Mouse (Mus musculus) liver, embryonic 11.5 days (tissue): ENCODE results near the gene Sorcs2. TPM values are rescaled to one million over a fixed set of nuclear protein-coding genes. Genes with fewer than 3 reads are reported as not detected.

ENCODE experiments used
- ATAC-seq: fragments of 200-750 bp; cut with Nextera tagmentation; replicated peaks from 2 replicates; pipeline ENCODE4 v1.8.0; 2017; ENCODE audit warnings: moderate number of reproducible peaks, mild to moderate bottlenecking, moderate TSS enrichment, moderate library complexity; ENCODE audit not compliant: low FRiP score
- DNase-seq: peaks from one replicate; pipeline ENCODE4 v3.0.0-alpha.2; 2017; ENCODE audit warnings: low spot score
- H3K27ac ChIP-seq: fragments of 300-500 bp; sonication (generic); 2 replicates; pipeline ENCODE4 v1.5.1; 2014; ENCODE audit warnings: mild to moderate bottlenecking, low read depth, low read length, control low read depth
- H3K27me3 ChIP-seq: fragments of 300-500 bp; sonication (generic); replicated peaks from 2 replicates; pipeline ENCODE4 v1.6.1; 2014; ENCODE audit warnings: low read length, mixed read lengths; ENCODE audit not compliant: control insufficient read depth, insufficient read depth
- H3K36me3 ChIP-seq: fragments of 300-500 bp; sonication (generic); 2 replicates; pipeline ENCODE4 v1.6.1; 2014; ENCODE audit warnings: mild to moderate bottlenecking, low read length, moderate library complexity, mixed read lengths; ENCODE audit not compliant: control insufficient read depth, insufficient read depth
- H3K4me1 ChIP-seq: fragments of 300-500 bp; sonication (generic); replicated peaks from 2 replicates; pipeline ENCODE4 v1.6.1; 2014; ENCODE audit warnings: low read length, mixed read lengths; ENCODE audit not compliant: control insufficient read depth, insufficient read depth
- H3K4me2 ChIP-seq: fragments of 300-500 bp; sonication (generic); 2 replicates; pipeline ENCODE4 v1.6.1; 2014; ENCODE audit warnings: mild to moderate bottlenecking, control low read depth, moderate library complexity
- H3K4me3 ChIP-seq: fragments of 300-500 bp; sonication (generic); 2 replicates; pipeline ENCODE4 v1.5.1; 2014; ENCODE audit warnings: low read depth, low read length, control low read depth
- H3K9ac ChIP-seq: fragments of 300-500 bp; sonication (generic); 2 replicates; pipeline ENCODE4 v1.6.1; 2014; ENCODE audit warnings: low read depth, low read length, control low read depth
- H3K9me3 ChIP-seq: fragments of 300-500 bp; sonication (generic); 2 replicates; pipeline ENCODE4 v1.6.1; 2016; ENCODE audit warnings: low read length, inconsistent platforms, mixed read lengths; ENCODE audit not compliant: control insufficient read depth
- WGBS: fragments of 180-500 bp; shearing (Covaris S2); extraction: QIAGEN DNeasy Blood & Tissue Kit; methylation state at CpG from one replicate; pipeline ENCODE4 v1.1.7; 2014; 5-methylcytosine and 5-hydroxymethylcytosine counted together
- polyA plus RNA-seq: library from polyadenylated mRNA; unstranded; fragments of >200 nt; fragmentation: Nextera tagmentation; extraction: Ambion mirVana; gene quantifications from 2 replicates; pipeline ENCODE4 v1.2.1, GENCODE M21; 2014

The Sorcs2 gene
- polyA plus RNA-seq, 1 experiment from 2014 or later: 2.2 TPM

GRCm38 (mm10) chr5:36382721-36383120 is 15.2 kb downstream of the Sorcs2 start:
- Histone ChIP-seq H3K36me3 (no peaks in the 10 kb centered on the region), H3K9ac (no peak overlapping the region), H3K9me3 (no peaks in the 10 kb centered on the region), H3K4me2 (no peak overlapping the region), H3K27me3 (no peaks in the 10 kb centered on the region), H3K27ac (no peak overlapping the region), H3K4me3 (no peak overlapping the region), H3K4me1 (peaks cover 4% of the 10 kb centered on the region; the same call in 1 of the 2 replicates)
- ATAC-seq (no peak), DNase-seq (no peak)
- 75% methylated on average over 4 of the region's 4 CpGs for WGBS

GRCm38 (mm10) chr5:36382134-36382693 is 15.7 kb downstream of the Sorcs2 start:
- 68% methylated on average over 8 of the region's 8 CpGs for WGBS
- Histone ChIP-seq H3K27me3 (no peaks in the 10 kb centered on the region), H3K9ac (no peak overlapping the region), H3K4me1 (peaks cover 4% of the 10 kb centered on the region; the same call in 1 of the 2 replicates), H3K27ac (no peak overlapping the region), H3K9me3 (no peaks in the 10 kb centered on the region), H3K4me3 (no peak overlapping the region), H3K4me2 (no peak overlapping the region), H3K36me3 (no peaks in the 10 kb centered on the region)
- ATAC-seq: no peak
- DNase-seq: no peak

GRCm38 (mm10) chr5:36379938-36380511 is 17.9 kb downstream of the Sorcs2 start:
- no peak overlapping the region for H3K27ac ChIP-seq
- peaks cover 4% of the 10 kb centered on the region; the same call in 1 of the 2 replicates for H3K4me1 ChIP-seq
- no peak for ATAC-seq
- H3K36me3 ChIP-seq: no peaks in the 10 kb centered on the region
- no peak overlapping the region for H3K9ac ChIP-seq
- H3K27me3 ChIP-seq: no peaks in the 10 kb centered on the region
- H3K4me3 ChIP-seq: no peak overlapping the region
- no peak for DNase-seq
- H3K9me3 ChIP-seq: no peaks in the 10 kb centered on the region
- H3K4me2 ChIP-seq: no peak overlapping the region
- WGBS: 67% methylated on average over 6 of the region's 6 CpGs

- 75% methylated on average over 2 of the region's 2 CpGs for WGBS
- H3K36me3 ChIP-seq: no peaks in the 10 kb centered on the region
- H3K4me1 ChIP-seq: peaks cover 5% of the 10 kb centered on the region
- no peak overlapping the region for H3K27ac ChIP-seq
- no peak overlapping the region for H3K4me3 ChIP-seq
- ATAC-seq (no peak), DNase-seq (no peak)
- no peak overlapping the region for H3K4me2 ChIP-seq
- H3K27me3 ChIP-seq: no peaks in the 10 kb centered on the region
- H3K9me3 ChIP-seq: no peaks in the 10 kb centered on the region
- H3K9ac ChIP-seq: no peak overlapping the region
These were observed 19.6 kb downstream of the Sorcs2 start for GRCm38 (mm10) chr5:36378370-36378738.

- Histone ChIP-seq H3K27ac (no peak overlapping the region), H3K9me3 (no peaks in the 10 kb centered on the region), H3K4me1 (peaks cover 7% of the 10 kb centered on the region), H3K27me3 (no peaks in the 10 kb centered on the region), H3K4me2 (no peak overlapping the region), H3K9ac (no peak overlapping the region), H3K4me3 (no peak overlapping the region), H3K36me3 (no peaks in the 10 kb centered on the region)
- no peak for DNase-seq
- 76% methylated on average over 8 of the region's 8 CpGs for WGBS
- no peak for ATAC-seq
These were observed 20.2 kb downstream of the Sorcs2 start for GRCm38 (mm10) chr5:36377456-36378369.

GRCm38 (mm10) chr5:36375886-36376285 is 22.1 kb downstream of the Sorcs2 start:
- Histone ChIP-seq H3K36me3 (no peaks in the 10 kb centered on the region), H3K4me1 (peaks cover 7% of the 10 kb centered on the region), H3K4me3 (no peak overlapping the region), H3K27ac (no peak overlapping the region; the same call in 1 of the 2 replicates), H3K27me3 (no peaks in the 10 kb centered on the region), H3K9me3 (no peaks in the 10 kb centered on the region), H3K9ac (no peak overlapping the region), H3K4me2 (no peak overlapping the region)
- WGBS: 37% methylated on average over 8 of the region's 8 CpGs
- ATAC-seq (no peak), DNase-seq (no peak)

GRCm38 (mm10) chr5:36374221-36375050 is 23.5 kb downstream of the Sorcs2 start:
- 68% methylated on average over 19 of the region's 19 CpGs for WGBS
- ATAC-seq (no peak), DNase-seq (no peak)
- Histone ChIP-seq H3K4me2 (no peak overlapping the region), H3K27ac (no peak overlapping the region), H3K9ac (no peak overlapping the region), H3K4me1 (peaks cover 8% of the 10 kb centered on the region), H3K9me3 (no peaks in the 10 kb centered on the region), H3K4me3 (no peak overlapping the region), H3K27me3 (no peaks in the 10 kb centered on the region), H3K36me3 (no peaks in the 10 kb centered on the region)

GRCm38 (mm10) chr5:36373246-36373891 is 24.6 kb downstream of the Sorcs2 start:
- no peak for DNase-seq
- Histone ChIP-seq H3K9ac (no peak overlapping the region), H3K4me1 (peaks cover 13% of the 10 kb centered on the region), H3K27ac (no peak overlapping the region), H3K27me3 (no peaks in the 10 kb centered on the region), H3K4me2 (no peak overlapping the region), H3K9me3 (no peaks in the 10 kb centered on the region), H3K36me3 (no peaks in the 10 kb centered on the region), H3K4me3 (no peak overlapping the region)
- no peak for ATAC-seq
- 26% methylated on average over 11 of the region's 11 CpGs for WGBS
